Mouse (Mus musculus) NIH3T3 (cell line): ENCODE results near the gene Myh6.
"Not testable (repeated sequence)": the region's sequence is repeated elsewhere in the genome, so short reads cannot be mapped to it uniquely, and the experiment has no call there.

Experiments
- DNase-seq: peaks from one replicate; pipeline ENCODE4 v3.0.0-alpha.2; 2012; ENCODE audit warnings: low read depth

Myh6 gene

DNA sequence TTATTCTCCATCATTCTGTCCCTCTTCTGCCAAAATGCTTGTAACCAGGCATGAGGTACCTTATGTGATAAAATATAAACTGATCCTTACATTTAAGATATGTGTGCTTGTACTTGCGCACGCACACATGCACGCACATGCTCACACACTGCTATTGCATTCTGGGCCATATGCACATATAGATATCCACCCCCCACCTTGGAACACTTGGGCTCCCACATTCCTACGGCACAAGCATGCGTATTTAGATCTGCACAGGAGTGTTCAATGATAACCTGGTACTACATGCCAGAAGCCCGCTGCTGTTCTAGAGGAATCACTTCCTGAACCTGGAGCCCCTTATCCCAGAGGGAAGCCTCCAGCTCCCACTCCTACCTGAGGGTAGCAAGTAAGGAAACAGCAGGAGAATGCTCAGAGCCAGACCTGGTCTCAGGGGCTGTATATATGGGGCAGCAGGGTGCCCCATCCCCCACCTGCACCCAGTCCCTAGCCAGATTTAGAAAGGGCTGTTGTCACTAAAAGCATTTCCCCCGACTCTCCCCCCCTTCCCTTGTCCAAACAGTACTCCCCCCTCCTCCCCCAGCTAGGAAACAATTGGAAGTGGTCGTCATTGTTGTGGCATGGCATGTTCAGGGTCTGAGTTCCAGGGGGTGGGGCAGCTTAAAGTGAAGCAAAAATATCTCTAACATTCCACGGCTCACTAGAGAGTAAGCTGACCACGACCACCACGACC, 27.6 kb upstream of the Myh6 start, which contains the start of gene Myh7:
Myh7 (minus strand) TSS at position 491 of the 733 bp plus-strand sequence.
- DNase-seq, result no peak

GRCm38 (mm10) chr14:54993636-54994035, 26.9 kb upstream of the Myh6 start:
- no peak for DNase-seq

- no peak for DNase-seq
These were observed 25.5 kb upstream of the Myh6 start for GRCm38 (mm10) chr14:54992196-54992595.

DNA sequence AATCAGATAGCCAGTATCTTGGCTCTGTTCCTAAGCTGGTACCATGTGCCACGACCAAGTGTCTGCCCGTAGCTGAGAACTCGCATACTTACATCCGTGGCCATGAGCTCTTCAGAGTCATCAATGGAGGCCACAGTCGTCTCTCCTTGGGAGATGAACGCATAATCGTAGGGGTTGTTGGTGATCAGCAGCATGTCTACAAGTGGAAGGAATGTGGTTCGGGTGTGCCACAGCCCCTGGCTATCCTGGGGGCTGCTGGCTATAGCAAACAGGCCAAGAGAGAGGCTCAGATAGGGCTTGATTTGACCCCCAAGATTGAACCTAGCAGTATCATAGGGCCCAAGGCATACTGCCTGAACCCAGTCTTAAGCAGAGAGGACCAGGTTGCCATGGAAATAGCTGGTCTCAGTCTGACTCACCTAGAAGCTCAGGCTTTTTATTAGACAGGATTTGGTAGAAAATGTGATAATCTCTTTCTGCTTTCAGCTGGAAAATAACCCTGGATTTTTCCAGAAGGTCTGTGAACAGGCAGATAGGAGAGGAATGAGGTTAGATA, 23.2 kb upstream of the Myh6 start:
- no peak for DNase-seq

GRCm38 (mm10) chr14:54988882-54989281, 22.2 kb upstream of the Myh6 start:
- DNase-seq, result no peak

DNA sequence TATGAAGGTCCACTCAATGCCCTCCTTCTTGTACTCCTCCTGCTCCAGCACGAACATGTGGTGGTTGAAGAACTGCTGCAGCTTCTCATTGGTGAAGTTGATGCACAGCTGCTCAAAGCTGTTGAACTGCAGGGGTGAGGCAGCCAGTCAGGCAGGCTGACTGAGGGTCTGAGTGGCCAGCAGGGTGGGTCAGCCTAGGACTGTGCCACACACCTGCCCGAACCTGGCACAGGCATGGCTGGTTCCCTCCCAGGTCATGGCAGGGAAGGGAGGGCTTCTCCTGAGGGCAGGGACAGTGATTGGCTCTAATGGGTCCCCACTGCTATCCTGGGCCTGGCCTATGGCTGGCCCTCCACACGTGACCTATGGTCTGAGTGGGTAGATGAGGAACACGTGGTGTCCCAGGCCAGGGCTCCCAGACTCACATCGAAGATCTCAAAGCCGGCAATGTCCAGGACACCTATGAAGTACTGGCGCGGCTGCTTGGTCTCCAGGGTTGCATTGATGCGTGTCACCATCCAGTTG, 21.7 kb upstream of the Myh6 start:
- DNase-seq, result not testable (repeated sequence)

DNA sequence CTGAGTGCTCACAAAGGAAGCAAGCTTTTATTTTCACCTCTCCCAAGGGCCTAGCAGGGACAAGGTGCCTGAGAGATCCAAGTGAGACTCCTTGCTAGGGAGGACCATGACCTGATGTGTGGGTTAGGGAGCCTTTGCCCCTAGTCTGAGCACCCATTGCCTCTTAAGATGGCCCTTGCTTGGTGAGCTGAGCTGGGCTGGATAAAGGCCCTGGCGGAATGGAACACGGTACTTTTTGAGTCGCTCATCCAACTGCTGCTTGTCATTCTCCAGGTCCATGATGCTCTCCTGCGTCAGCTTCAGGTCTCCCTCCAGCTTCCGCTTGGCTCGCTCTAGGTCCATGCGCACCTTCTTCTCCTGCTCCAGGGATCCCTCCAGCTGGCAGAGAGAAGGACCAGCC, 15.2 kb upstream of the Myh6 start:
- no peak for DNase-seq

- DNase-seq, result no peak
These were observed 11.9 kb upstream of the Myh6 start for GRCm38 (mm10) chr14:54978664-54979063.

DNA sequence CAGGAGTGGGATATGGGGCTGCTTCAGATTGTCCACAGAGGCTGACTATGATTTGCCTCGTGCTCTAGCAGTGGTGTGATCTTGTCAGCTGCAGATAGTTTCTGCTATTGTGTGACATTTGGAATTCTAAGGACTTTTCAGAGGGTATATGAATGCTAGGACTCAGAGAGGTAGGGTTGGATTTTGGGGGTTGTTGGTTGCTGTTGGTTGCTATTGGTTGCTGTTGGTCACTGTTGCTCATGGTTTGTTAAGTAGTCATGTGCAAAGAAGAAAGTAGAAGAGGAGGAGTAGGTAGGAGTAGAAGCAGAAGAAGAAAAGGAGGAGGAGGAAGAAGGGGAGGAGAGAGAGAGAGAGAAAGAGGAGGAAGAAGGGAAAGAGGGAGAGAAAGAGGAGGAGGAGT, 9.9 kb upstream of the Myh6 start, which contains the start of gene Gm17428:
Gm17428 (plus strand) TSS at position 301 of the 400 bp plus-strand sequence.
- DNase-seq, result no peak

GRCm38 (mm10) chr14:54974068-54974791, 7.5 kb upstream of the Myh6 start:
- no peak for DNase-seq

GRCm38 (mm10) chr14:54972786-54973185, 6.1 kb upstream of the Myh6 start:
- DNase-seq, result not testable (repeated sequence)

DNA sequence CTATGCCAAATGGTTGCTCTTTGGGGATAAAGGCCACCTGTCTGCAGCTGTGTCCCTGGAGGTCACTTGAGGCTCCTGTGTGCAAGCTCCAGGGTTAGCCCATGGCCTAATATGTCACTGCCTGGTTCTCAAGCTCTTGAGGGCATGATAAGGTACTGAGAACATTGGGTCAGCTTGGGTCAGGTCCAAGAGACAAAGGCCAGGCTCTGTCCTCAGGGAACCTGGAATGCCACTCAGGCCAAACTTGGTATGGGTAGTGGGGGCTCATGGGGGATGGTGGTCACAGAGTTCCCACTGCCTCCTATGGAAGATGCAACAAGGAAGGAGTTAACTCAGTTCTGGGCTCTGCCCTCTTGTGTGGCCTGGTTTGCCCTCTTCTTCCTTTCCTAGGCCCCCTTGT, 1.6 kb upstream of the Myh6 start:
- DNase-seq, result no peak

DNA sequence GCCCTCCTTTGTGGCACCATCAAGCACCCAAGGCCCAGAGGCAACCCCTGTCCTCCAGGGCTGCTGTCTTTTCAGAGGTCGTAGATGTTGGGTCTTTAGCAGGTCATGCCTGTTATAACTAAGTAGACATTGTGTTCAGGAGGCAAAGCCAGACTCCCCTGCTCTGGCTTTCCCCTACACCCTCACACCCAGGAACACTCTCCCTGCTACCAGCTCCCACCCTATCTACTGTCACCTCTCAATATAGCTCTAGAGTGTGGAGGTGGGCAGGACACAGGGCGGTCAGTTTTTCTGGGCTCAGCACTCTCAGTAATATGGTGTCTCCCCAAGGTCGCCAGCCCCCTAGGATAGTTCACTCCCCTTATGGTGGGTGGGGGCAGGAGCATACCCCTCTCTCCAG, 1.1 kb upstream of the Myh6 start:
- DNase-seq, result no peak

DNA sequence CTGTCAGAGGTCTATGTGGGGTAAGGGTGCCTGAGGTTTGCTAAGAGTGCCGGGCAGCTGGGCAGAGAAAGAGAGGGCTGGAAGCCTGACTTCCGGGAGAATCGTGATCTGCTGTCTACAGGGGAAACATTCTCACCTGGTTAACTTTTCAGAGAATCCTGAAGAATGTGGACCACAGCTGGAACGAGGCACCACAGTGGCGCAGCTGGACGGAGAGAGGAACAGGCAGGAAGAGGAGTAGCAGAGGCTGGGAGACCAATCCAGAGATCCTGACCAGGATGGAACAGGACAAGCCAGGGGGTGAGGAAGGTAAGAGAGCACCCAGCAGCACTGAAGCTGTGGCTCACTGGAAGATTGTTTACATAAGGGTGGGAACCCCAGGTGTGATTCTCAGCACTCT, 1.1 kb downstream of the Myh6 start:
- DNase-seq, result no peak

DNA sequence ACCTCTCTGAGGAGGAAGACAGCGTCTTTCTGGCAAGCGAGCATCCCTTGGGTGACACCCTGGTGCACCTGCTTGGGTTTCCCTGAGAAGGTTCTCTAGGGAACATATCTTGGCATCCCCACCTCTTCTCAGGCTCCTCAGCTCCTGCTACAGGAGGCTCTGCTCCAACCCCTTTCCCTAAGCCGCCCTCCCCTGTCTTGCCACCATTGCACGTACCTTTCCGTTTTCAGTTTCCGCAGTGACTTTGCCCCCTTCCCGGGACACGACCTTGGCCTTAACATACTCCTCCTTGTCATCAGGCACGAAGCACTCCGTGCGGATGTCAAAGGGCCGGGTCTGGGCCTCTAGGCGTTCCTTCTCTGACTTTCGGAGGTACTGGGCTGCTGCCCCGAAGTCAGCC, 1.7 kb downstream of the Myh6 start:
- no peak for DNase-seq

- no peak for DNase-seq
These were observed 3.0 kb downstream of the Myh6 start for GRCm38 (mm10) chr14:54963727-54964126.

- DNase-seq, result no peak
These were observed 4.0 kb downstream of the Myh6 start for GRCm38 (mm10) chr14:54962714-54963113.

DNA sequence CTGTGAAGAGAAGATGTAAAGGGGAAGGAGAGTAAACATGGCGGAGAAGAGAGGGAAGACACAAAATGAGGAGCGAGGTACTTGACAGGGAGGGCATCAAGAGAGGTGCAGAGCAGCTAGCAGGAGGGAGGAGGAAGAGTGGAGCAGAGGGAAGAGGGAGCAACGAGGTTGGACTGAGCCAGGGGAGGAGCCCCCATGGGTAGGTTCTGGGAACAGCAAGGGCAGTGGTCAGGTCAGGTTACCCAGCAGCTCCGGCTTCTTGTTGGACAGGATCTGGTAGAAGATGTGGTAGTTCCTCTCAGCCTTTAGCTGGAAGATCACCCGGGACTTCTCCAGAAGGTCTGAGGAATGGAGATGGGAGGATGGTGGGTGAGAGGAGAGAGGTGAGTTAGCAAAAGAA, 5.2 kb downstream of the Myh6 start:
- DNase-seq, result no peak

- DNase-seq, result no peak
These were observed 6.0 kb downstream of the Myh6 start for GRCm38 (mm10) chr14:54960769-54961168.

DNA sequence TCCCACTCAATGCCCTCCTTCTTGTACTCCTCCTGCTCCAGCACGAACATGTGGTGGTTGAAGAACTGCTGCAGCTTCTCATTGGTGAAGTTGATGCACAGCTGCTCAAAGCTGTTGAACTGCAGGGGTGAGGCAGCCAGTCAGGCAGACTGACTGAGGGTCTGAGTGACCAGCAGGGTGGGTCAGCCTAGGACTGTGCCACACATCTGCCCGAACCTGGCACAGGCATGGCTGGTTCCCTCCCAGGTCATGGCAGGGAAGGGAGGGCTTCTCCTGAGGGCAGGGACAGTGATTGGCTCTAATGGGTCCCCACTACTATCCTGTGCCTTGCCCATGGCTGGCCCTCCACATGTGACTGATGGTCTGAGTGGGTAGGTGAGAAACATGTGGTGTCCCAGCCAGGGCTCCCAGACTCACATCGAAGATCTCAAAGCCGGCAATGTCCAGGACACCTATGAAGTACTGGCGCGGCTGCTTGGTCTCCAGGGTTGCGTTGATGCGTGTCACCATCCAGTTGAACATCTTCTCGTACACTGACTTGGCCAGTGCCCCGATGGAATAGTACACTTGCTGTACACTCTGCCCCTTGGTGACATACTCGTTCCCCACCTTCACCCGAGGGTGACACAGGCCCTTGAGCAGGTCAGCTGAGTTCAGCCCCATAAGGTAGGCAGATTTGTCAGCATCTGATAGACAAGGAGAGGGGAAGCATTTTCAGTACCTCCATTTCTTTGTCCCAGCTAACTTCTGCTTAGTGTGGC, 6.7 kb downstream of the Myh6 start:
- not testable (repeated sequence) for DNase-seq

DNA sequence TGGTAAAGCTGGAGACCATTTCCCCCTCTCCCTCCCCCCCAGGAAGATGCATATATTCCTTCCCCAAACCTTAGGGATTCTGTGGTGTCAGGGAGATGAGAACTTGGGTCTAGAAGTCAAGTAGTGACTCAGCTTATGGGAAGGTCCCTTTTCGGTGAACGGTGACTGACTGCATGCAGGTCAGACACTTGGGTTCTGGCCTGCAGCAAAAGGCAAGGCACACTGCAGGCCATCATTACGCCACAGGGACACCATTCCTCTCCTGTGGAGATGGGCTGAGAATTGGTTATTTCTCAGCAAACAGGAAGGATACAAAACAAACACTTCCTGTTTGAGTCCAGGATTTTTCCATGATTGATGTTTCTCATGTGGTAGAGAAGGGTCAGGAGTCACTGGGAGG, 7.5 kb downstream of the Myh6 start:
- no peak for DNase-seq

DNA sequence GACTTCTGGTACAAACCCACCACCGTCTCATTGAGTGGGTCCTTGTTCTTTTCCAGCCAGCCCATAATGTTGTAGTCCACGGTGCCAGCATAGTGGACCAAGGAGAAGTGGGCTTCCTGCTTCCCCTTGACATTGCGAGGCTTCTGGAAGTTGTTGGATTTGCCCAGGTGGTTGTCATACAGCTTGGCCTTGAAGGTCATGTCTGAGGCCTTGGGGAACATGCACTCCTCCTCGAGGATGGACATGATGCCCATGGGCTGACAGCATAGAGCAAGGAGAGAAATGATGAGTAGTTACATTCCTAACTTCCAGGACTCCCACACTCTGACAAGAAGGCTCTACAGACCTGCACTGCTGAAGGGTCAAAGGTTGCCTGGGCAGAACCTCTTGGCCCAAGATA, 8.2 kb downstream of the Myh6 start:
- DNase-seq, result no peak
